Mouse (Mus musculus) intestine, embryonic 16.5 days (tissue): ENCODE results near the gene Spon1. TPM values are rescaled to one million over a fixed set of nuclear protein-coding genes. Genes with fewer than 3 reads are reported as not detected.

Experiments
- ATAC-seq: fragments of 200-750 bp; cut with Nextera tagmentation; 2 replicates; pipeline ENCODE4 v1.8.0; 2017; ENCODE audit warnings: moderate TSS enrichment, moderate library complexity
- H3K27ac ChIP-seq: fragments of 300-500 bp; sonication (generic); 2 replicates; pipeline ENCODE4 v1.5.1; 2014; ENCODE audit warnings: mild to moderate bottlenecking, low read length
- H3K27me3 ChIP-seq: fragments of 300-500 bp; sonication (generic); replicated peaks from 2 replicates; pipeline ENCODE4 v1.6.1; 2014; ENCODE audit warnings: low read length, control low read depth, mixed read lengths; ENCODE audit not compliant: control insufficient read depth, insufficient read depth
- H3K36me3 ChIP-seq: fragments of 300-500 bp; sonication (generic); 2 replicates; pipeline ENCODE4 v1.6.1; 2014; ENCODE audit warnings: low read length, control low read depth; ENCODE audit not compliant: control insufficient read depth, insufficient read depth
- H3K4me1 ChIP-seq: fragments of 300-500 bp; sonication (generic); 2 replicates; pipeline ENCODE4 v1.6.1; 2014; ENCODE audit warnings: low read length, control low read depth, mixed read lengths; ENCODE audit not compliant: control insufficient read depth, insufficient read depth
- H3K4me2 ChIP-seq: fragments of 300-500 bp; sonication (generic); 2 replicates; pipeline ENCODE4 v1.6.1; 2014; ENCODE audit warnings: low read depth, low read length, control low read depth
- H3K4me3 ChIP-seq: fragments of 300-500 bp; sonication (generic); 2 replicates; pipeline ENCODE4 v1.5.1; 2014; ENCODE audit warnings: mild to moderate bottlenecking, low read length
- H3K9ac ChIP-seq: fragments of 300-500 bp; sonication (generic); 2 replicates; pipeline ENCODE4 v1.6.1; 2014; ENCODE audit warnings: low read depth, low read length
- H3K9me3 ChIP-seq: fragments of 300-500 bp; sonication (generic); 2 replicates; pipeline ENCODE4 v1.6.1; 2016; ENCODE audit warnings: low read length, control low read depth; ENCODE audit not compliant: control insufficient read depth
- WGBS: fragments of 180-500 bp; shearing (Covaris S2); extraction: QIAGEN DNeasy Blood & Tissue Kit; methylation state at CpG from one replicate; pipeline ENCODE4 v1.1.7; 2014; 5-methylcytosine and 5-hydroxymethylcytosine counted together
- polyA plus RNA-seq: library from polyadenylated mRNA; unstranded; fragments of >200 nt; fragmentation: Nextera tagmentation; extraction: Ambion mirVana; gene quantifications from 2 replicates; pipeline ENCODE4 v1.2.1, GENCODE M21; 2015

The Spon1 gene
- polyA plus RNA-seq, 1 experiment from 2014 or later, result 8.9 TPM

DNA sequence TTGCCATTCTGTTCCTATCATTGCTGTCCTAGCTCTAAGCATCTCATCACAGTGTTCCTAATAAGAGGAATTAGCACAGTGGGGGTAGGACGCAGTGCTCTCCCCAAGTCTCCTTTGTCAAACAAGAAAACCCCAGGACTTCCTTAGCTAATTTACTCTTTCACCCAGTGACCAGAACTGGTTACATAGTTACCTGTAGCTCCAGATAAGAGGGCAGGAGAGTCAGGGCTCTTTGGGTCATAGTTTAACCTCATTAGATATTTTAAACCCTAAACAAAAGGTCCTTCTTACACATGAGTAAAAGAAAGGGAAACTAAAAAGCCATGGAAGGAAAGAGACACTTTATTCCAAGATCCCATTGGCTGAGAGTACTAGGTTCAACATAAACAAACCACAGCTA, 44.0 kb downstream of the Spon1 start:
- H3K4me3 ChIP-seq, result no peak overlapping the region
- H3K9me3 ChIP-seq, result no peaks in the 10 kb centered on the region
- no peak overlapping the region for H3K27ac ChIP-seq
- H3K36me3 ChIP-seq, result no peaks in the 10 kb centered on the region
- ATAC-seq, result peak; percentile 59
- H3K4me2 ChIP-seq, result no peak overlapping the region
- H3K9ac ChIP-seq, result no peak overlapping the region
- H3K4me1 ChIP-seq, result no peaks in the 10 kb centered on the region
- WGBS, result 68% methylated on average over 1 of the region's 1 CpGs
- H3K27me3 ChIP-seq, result no peaks in the 10 kb centered on the region

DNA sequence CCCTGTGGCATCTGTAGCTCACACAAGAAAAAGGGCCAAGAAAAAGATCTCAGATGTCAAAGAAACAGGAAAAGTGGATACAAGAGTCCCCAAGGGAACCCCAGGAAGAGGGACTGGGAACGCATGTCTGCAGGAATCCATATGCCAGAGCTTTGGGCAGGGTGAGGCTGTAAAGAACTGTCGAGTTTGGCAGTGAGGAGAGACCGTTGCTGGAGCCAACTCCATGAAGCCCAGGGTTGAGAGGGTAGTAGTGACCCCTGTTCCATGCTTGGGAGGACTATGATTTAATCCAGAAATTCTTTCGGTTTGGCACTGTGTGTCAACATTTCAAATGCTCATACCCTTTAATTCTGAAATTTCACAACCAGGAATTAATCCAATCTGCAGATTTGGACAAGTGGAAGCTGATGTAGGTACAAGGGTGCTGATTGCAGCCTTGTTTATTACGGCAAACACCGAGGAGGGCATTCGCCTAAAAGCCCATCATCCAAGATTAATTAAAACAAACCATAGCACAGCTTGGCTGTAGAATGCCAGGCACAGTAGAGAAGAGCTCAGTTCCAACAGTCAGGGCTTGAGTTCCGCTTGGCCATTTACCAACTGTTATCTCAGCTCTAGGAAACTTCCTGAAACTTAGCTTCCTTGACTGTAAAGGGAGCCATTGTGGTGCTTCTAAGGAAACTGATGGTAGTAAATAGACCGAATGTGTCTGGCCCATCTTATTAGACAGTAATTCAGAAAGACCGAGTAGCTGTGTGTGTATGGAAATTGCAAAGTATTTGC, 45.8 kb downstream of the Spon1 start:
- WGBS, result 78% methylated on average over 10 of the region's 10 CpGs
- Histone ChIP-seq H3K4me2 (no peak overlapping the region), H3K36me3 (no peaks in the 10 kb centered on the region), H3K9ac (no peak overlapping the region), H3K27me3 (no peaks in the 10 kb centered on the region), H3K27ac (no peak overlapping the region), H3K4me3 (no peak overlapping the region), H3K4me1 (no peaks in the 10 kb centered on the region), H3K9me3 (no peaks in the 10 kb centered on the region)
- no peak for ATAC-seq

DNA sequence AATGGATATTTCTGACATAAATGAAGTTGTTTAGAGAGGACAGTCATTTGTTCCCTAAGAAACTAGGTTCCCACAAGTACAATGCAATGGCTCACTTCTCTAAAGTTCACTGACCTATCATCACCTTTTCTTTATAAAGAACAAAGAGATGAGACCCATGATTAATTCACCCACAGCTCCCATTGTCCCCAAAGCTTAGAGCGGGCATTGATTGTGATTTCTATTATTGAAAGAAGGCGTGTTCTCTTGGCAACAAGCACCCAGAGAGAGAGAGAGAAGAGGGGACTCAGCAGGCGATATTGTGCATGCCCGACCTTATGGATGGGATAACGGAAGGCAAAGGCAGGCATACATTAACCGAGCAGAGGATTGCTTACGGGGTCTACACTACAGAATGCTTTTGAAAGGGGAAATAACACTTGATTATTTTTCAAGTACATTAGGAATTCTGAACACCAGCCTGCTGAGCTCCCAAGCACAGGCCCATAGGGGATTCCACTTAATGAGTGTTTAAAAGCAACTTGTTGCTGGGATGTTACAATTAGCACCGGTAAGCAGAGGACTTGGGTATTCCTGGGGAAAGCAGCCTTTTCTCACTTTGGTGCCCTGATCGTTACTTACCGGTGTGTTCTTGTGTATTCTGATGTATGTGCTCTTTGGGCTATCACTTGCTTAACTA, 48.4 kb downstream of the Spon1 start:
- ATAC-seq, result no peak
- Histone ChIP-seq H3K4me2 (no peak overlapping the region), H3K4me1 (peaks cover 16% of the 10 kb centered on the region), H3K36me3 (no peaks in the 10 kb centered on the region), H3K4me3 (no peak overlapping the region), H3K27me3 (no peaks in the 10 kb centered on the region), H3K27ac (no peak overlapping the region), H3K9me3 (no peaks in the 10 kb centered on the region), H3K9ac (no peak overlapping the region)
- 86% methylated on average over 10 of the region's 10 CpGs for WGBS

DNA sequence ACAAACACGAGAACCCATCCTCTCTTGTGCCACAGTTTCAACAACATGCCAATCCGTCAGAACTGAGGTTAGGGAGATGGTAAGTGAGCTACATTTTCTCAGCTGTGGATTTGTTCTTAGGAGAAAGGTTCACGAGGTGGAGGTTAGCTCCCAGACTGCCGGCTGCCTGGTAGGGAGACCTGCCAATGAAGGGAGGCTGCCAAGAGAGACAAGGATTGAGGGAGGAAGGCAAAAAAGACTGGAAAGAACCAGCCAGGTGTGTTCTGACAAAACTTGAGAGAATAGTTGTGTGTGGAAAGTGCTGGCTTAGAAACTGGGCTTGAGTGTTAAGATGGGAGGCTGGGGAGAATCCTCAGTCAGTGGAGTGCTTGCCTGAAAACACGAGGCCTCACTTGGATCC, 49.9 kb downstream of the Spon1 start:
- Histone ChIP-seq H3K4me1 (peaks cover 22% of the 10 kb centered on the region), H3K27ac (no peak overlapping the region), H3K4me3 (peak overlapping the region; percentile 10; the same call in 1 of the 2 replicates), H3K9me3 (no peaks in the 10 kb centered on the region), H3K4me2 (peak overlapping the region; percentile 2; the same call in 1 of the 2 replicates), H3K9ac (no peak overlapping the region), H3K27me3 (no peaks in the 10 kb centered on the region), H3K36me3 (no peaks in the 10 kb centered on the region)
- no peak for ATAC-seq
- WGBS, result 62% methylated on average over 5 of the region's 5 CpGs

DNA sequence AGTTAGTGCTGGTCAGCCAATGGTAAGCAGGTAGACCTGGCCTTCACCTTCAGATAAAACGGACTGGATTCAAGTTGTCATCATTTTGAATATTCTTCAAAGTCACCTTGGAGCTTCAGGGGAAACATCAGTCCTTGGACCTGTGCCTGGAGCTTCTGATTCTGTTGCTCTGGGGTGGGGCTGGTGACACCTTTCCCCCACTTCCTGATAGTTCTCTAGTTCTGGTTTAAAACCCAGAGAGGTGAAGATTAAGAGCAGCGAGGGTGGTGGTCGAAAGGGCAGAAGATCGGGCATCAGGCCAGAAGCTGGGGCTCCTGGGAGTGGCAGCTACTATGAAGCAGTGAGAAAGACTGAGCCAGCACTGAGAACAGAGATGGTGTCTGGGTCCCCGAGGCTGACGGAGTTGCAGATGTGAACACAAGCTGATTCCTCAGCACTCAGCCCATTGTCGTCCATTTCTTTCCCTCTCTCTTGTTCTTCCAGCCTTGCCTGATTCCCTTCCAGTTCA, 51.1 kb downstream of the Spon1 start:
- H3K4me1 ChIP-seq, result peaks cover 22% of the 10 kb centered on the region
- WGBS, result 58% methylated on average over 7 of the region's 7 CpGs
- H3K36me3 ChIP-seq, result no peaks in the 10 kb centered on the region
- H3K4me2 ChIP-seq, result no peak overlapping the region
- H3K9me3 ChIP-seq, result no peaks in the 10 kb centered on the region
- no peak overlapping the region for H3K9ac ChIP-seq
- H3K4me3 ChIP-seq, result no peak overlapping the region
- peak overlapping the region; percentile 60 for H3K27ac ChIP-seq
- no peaks in the 10 kb centered on the region for H3K27me3 ChIP-seq
- ATAC-seq, result peak; percentile 70

DNA sequence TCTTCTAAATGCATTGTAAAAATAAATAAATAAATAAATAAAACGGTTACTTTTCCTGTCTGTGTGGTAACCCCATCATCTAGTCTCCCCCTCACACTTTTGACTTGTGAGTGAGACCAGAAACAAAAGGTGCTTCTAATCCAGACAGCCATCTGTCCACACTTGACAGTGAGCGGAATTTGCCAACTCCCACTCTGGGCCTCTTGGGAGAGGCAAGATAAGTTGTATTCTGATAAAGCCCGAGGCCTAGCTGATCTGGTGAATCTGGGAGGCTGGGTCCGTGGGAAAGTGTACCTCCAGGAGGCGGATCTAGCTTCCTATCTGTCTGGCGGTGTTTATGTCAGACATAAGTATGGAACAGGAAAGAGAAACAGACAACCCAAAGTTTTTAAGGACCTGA, 52.3 kb downstream of the Spon1 start:
- peaks cover 26% of the 10 kb centered on the region for H3K4me1 ChIP-seq
- no peak overlapping the region for H3K9ac ChIP-seq
- H3K27me3 ChIP-seq, result no peaks in the 10 kb centered on the region
- peak overlapping the region; percentile 62 for H3K27ac ChIP-seq
- no peak overlapping the region for H3K4me3 ChIP-seq
- H3K4me2 ChIP-seq, result no peak overlapping the region
- ATAC-seq, result peak; percentile 75
- H3K36me3 ChIP-seq, result no peaks in the 10 kb centered on the region
- WGBS, result 22% methylated on average over 6 of the region's 6 CpGs
- no peaks in the 10 kb centered on the region for H3K9me3 ChIP-seq

DNA sequence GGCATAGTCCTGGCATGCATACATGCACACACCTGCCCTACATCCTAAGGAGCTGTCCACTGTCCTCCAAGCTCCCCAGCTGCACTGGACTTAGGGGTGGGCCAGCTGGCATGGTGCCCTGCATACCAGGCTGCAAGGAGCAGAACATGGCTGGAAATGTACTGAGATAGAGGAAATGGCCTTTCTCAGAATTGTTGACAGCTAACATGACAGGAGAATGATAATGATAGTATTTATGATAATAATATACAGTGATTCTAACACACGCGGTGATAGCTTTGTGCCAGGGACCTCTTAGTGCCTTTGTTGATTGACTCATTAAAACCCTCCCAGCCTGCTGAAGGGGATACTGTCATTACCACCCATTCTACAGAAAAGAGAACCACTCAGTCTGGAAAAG, 54.4 kb downstream of the Spon1 start:
- no peaks in the 10 kb centered on the region for H3K27me3 ChIP-seq
- H3K9me3 ChIP-seq, result no peaks in the 10 kb centered on the region
- no peak overlapping the region for H3K9ac ChIP-seq
- peaks cover 33% of the 10 kb centered on the region for H3K4me1 ChIP-seq
- no peak overlapping the region for H3K4me3 ChIP-seq
- no peak overlapping the region for H3K27ac ChIP-seq
- H3K36me3 ChIP-seq, result no peaks in the 10 kb centered on the region
- no peak for ATAC-seq
- WGBS, result 47% methylated on average over 2 of the region's 2 CpGs
- H3K4me2 ChIP-seq, result no peak overlapping the region

DNA sequence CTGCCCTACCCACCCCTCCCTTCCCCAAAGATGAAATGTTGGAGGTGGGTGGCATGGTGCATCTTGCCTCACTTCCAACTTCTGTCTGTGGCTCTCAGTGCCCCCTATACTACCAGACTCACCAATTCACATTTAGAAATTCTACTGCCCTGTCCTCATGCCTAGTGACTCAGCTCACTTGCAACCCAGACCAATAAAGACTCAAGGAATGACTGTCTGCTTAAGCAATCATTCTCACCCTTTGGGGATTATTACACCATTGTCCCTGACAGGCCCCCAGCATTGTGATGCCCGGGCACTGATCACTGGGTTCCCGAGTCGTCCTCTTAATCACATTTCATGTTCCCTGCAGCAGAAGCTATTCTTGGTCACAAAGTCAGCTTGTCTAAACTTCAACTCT, 57.2 kb downstream of the Spon1 start:
- WGBS, result 51% methylated on average over 3 of the region's 3 CpGs
- H3K27ac ChIP-seq, result 0 out of 2 replicates have a peak overlapping the region, but pooled peaks have one; percentile 21
- no peaks in the 10 kb centered on the region for H3K9me3 ChIP-seq
- H3K36me3 ChIP-seq, result no peaks in the 10 kb centered on the region
- H3K27me3 ChIP-seq, result no peaks in the 10 kb centered on the region
- peak; percentile 29 for ATAC-seq
- no peak overlapping the region for H3K9ac ChIP-seq
- peaks cover 32% of the 10 kb centered on the region for H3K4me1 ChIP-seq
- no peak overlapping the region for H3K4me2 ChIP-seq
- no peak overlapping the region for H3K4me3 ChIP-seq

DNA sequence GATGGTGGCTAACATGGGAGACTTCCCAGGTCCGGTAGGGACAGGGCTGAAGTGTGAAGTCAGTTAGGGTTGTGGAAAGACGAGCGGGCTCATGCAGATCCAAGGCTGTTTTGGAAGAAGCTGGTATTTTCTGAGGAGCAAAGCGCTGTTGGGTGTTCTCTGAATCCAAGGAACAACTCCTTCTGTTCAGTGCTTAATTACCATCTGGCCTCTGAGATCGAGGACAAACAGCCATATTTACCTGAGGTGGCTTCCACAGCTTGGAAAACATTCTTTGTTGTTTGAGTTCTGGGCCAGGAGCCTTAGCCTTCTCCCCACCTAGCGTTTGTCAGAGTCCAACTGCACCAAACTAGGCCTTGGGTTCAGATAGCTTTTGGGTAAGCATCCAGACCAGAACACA, 58.9 kb downstream of the Spon1 start:
- WGBS, result 90% methylated on average over 6 of the region's 6 CpGs
- ATAC-seq, result no peak
- no peaks in the 10 kb centered on the region for H3K27me3 ChIP-seq
- H3K36me3 ChIP-seq, result no peaks in the 10 kb centered on the region
- H3K27ac ChIP-seq, result peak overlapping the region; percentile 89
- H3K9me3 ChIP-seq, result no peaks in the 10 kb centered on the region
- H3K4me1 ChIP-seq, result peaks cover 32% of the 10 kb centered on the region
- H3K4me2 ChIP-seq, result no peak overlapping the region
- H3K9ac ChIP-seq, result no peak overlapping the region
- H3K4me3 ChIP-seq, result no peak overlapping the region
